Mouse (Mus musculus) layer of hippocampus, postnatal 25 days (tissue): ENCODE measurements around the gene Esr1. TPM values are rescaled to one million over a fixed set of nuclear protein-coding genes. Genes with fewer than 3 reads are reported as not detected.

Experiments
- total RNA-seq, 2 experiments: library from RNA; stranded (reverse); gene quantifications; 2 replicates each; pipeline ENCODE4 v1.2.3; 2021

Esr1 gene
- total RNA-seq, 2 experiments from 2014 or later, result 2.4 to 2.8 TPM

Other genes starting within 250 kb of the Esr1 start
- 10 to 100 TPM; 11.4 to 12.1 TPM for gene Zbtb2, start 223.5 kb upstream of the Esr1 start, total RNA-seq
- gene Rmnd1, start 179.2 kb upstream of the Esr1 start, total RNA-seq, result 10 to 100 TPM; 30.1 to 43.7 TPM
- 10 to 100 TPM; 19.6 to 23.8 TPM for gene Armt1, start 179.1 kb upstream of the Esr1 start, total RNA-seq
- 1 to 10 TPM in 1 of 2 experiments, under 1 TPM in 1; 0.32 to 1.3 TPM for gene Ccdc170, start 129.1 kb upstream of the Esr1 start, total RNA-seq